Mouse (Mus musculus) CH12F3 (cell line): Measurements from ENCODE around the gene Sgk1.

Experiments used
- in situ Hi-C: fragments of 300-500 bp; cut with MboI; formaldehyde crosslinking; loops from 2 replicates; pipeline ENCODE4 v1.14.3; 2020; ENCODE audit warnings: low sequenced_read_pairs

Gene Sgk1

DNA sequence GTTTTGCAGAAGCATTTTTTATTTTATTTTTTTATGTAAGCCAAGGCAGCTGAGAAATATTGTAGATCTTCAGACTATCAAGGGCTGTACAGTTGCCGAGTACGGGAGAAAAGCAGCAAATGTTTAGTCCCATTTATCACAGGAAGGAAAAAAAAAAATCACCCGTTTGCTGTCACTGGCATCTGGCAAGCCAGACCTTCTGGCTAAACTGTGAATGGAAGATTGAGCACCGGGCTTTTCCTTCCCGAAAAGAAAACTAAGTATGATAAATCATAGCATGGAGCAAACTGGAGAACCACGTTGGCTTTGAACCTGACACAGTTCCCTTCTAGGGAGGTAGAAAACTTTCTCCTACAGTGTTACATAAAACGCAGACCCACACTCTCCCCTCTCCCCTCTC is 81.0 kb downstream of the Sgk1 start:
- in situ Hi-C loops: no loop called here

GRCm38 (mm10) chr10:21973676-21974075 is 91.7 kb downstream of the Sgk1 start:
- in situ Hi-C loops: no loop called here

DNA sequence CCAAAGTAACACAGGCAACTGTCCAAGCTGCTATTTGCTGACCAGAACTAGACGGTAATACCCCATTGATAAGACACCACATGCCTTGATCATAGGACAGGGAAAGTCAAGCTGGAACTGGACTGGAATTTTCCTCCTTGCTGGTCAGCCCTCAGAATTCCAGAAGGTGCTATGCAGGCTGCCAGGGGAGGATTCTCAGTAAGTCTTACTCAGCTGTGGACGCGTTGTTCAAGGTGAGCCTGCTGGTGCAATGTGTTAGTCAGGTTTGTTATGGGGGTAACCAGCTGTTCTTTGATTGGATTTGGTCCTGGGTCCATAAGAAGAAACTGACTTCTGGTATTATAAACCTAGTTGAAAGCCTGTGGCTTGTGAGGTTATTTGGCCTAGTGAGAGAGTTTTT is 92.8 kb downstream of the Sgk1 start:
- in situ Hi-C loops: no loop called here

GRCm38 (mm10) chr10:21975384-21975783 is 93.4 kb downstream of the Sgk1 start:
- in situ Hi-C loops: no loop called here

GRCm38 (mm10) chr10:21976253-21976652 is 94.3 kb downstream of the Sgk1 start:
- in situ Hi-C loops: no loop called here

GRCm38 (mm10) chr10:21978421-21978820 is 96.4 kb downstream of the Sgk1 start:
- in situ Hi-C loops: no loop called here

DNA sequence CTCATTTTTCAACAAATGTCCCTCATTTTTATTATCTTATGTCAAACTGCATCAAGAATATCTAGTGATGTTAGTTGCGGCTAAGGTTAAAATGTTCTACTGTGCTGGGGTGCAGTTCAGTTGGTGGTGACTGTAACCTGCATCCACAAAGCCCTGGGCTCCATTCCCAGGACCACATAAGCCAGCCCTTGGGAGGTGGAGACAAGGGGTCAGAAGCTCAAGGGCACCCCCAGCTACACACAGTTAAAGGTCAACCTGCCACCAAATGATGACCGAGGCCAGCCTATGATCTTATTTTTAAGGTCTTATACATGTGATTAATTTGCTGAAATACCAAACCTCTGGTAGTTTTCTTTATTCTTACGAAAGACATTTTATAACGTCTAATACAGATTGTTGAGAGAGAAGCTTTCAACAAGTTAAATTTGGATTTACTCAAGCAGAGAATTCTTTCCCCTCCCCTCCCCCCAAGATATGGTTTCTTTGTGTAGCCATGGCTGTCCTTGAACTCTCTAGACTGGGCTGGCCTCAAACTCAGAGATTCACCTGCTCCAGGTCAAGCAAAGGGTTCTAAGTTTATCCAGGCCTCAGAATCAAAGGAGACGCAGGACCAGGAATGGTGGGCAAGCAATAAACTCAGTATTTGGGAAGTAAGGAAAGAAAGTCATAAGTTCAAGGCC is 97.4 kb downstream of the Sgk1 start:
- in situ Hi-C loops: no loop called here

- in situ Hi-C loops: no loop called here
Observed at GRCm38 (mm10) chr10:21980780-21981435, 98.9 kb downstream of the Sgk1 start.

DNA sequence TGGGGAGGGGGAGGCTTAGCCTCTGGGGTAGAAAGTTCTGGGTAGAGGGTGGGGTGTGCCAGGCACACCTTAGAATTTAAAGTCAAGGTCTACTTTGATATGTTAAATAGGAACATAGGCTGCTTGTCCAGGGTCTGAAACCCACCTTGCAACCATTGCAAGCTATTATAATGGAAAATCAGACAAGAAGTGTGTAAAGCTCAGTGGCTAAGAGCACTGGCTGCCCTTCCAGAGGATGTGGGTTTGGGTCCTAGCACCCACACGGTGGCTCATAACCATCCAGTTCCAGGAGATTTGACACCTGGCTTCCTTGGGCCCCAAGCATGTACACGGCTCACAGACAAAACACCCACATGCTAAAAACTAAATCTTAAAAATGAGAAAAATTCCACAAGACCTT is 100.3 kb downstream of the Sgk1 start:
- in situ Hi-C loops: no loop called here

DNA sequence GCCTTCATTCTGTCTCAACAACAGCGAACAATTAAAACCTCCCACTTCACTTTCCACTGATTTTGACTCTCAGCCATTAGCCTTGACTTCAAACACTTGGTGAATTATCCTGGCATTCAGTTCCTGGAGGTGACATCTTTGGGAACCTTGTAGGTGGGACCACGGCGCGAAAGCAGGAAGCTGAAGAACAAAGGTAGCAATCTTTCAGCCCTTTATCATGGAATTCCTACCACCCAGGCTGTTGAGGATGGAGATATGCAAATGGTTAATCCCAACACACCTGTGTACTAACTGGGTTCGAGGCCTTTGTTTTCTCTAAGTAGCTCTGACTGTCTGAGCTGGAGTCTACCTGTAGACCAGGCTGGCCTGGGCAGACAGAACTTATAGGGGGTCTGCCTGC is 106.5 kb downstream of the Sgk1 start:
- in situ Hi-C loops: no loop called here

DNA sequence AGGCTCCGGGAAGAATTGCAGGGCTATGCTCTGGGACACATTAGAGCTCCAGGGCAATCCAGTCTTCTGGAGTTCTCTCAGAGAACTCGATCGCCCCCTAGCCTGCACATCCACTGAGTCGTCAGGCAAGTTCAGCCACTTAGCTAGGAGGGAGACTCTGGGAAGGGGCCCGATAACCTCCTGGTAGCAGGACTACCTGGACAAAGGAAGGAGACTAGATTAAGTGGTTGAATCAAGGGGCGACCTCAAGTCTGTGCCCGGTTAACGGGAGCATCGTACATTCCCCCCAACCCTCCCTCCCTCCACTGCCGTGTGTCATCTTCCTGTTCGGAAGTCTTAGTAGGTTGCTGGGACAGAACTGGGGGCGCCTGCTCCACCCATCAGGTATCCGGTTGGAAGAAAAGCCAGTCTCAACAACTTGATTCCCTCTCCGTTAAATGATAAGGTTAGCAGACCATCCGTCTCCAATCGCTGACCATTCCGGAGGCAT is 109.4 kb downstream of the Sgk1 start:
- in situ Hi-C loops: no loop called here

GRCm38 (mm10) chr10:21991986-21992833 is 110.2 kb downstream of the Sgk1 start:
- in situ Hi-C loops: no loop called here

DNA sequence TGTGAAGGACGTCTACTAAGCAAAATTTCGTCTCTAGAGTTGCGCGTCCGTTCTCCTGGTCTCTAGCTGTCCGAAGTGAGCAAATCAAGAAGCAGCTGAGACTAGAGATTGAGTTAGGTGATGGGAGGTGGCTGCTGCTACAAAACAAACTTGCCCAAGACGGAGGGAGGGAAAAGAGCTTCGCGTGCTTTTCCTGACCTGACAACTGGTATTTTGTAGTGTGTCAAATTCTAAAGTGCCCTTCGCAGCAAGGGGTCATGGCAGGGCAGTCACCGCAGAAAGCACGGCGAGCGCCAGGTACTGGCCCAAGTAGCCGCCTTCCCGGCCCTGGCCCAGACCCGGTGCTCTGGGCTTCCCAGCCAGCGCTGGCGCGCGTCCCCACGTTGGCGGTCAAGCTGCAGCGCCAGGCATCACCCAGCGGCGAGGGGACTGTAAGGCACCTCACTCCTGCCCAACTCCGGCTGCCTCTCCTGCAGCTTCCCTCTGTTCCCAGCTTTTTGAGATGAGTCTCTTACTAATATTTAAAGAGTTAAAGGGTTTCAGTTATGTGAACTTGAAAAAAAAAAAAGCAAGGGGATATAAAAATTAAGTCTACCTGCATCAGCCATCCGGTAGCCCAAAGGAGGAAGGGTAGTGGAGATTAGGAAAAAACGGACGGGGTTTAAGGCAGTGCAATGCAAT is 111.0 kb downstream of the Sgk1 start:
- in situ Hi-C loops: no loop called here

DNA sequence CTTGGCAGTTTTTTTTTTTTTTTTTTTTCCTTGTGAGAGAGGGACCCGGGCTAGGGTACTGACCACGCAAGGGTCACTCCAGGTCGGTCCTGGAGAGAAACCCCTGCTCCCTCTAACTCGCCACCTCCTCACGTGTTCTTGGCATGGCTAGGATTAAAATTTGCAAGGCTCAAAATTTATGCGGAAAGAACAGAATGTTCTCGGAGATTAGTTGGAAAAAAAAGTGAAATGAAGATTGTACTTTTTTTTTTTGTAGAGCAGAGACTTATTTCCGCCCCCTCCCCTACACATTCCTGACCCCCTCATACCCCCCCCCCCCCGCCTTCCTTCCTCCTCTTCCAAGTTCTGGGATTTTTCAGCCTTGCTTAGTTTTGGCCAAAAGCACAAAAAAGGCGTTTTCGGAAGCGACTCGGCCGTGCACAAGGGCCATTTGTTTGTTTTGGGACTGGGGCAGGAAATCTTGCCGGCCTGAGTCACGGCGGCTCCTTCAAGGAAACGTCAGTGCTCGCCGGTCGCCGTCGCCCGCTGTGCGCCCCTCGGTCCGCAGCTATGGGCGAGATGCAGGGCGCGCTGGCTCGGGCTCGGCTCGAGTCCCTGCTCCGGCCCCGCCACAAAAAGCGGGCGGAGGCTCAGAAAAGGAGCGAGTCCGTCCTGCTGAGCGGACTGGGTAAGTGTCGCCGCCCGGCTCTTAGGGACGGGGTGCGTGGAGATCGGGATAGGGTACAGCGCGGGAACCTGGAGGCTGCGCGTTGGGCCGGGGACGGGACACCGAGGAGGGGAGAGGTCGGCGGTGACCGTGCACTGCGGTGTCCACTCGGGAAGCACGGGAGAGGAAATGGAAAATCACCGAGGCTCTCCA is 111.8 kb downstream of the Sgk1 start:
- in situ Hi-C loops: no loop called here

DNA sequence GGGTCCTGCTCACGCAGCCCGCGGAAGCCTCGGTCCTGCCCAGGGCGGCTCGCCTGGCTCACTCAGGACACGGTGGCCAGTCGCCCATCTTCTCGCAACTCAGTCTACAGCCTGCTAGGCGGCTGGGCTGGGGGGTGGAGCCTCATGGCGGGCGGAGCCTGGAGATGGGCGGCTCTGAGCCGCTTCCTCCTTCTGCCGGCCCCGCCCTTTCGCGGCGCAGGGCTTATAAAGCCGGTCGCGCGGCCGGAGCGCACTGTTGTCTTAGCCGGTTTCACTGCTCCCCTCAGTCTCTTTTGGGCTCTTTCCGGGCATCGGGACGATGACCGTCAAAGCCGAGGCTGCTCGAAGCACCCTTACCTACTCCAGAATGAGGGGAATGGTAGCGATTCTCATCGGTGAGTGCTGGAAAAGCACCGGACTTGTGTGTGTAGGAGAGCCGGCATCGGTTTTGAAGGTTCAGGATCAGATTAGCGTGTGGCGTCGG is 112.5 kb downstream of the Sgk1 start:
- in situ Hi-C loops: no loop called here

- in situ Hi-C loops: no loop called here
Observed at GRCm38 (mm10) chr10:21995221-21995620, 113.2 kb downstream of the Sgk1 start.

- in situ Hi-C loops: no loop called here
Observed at GRCm38 (mm10) chr10:21995661-21996308, 113.8 kb downstream of the Sgk1 start.

DNA sequence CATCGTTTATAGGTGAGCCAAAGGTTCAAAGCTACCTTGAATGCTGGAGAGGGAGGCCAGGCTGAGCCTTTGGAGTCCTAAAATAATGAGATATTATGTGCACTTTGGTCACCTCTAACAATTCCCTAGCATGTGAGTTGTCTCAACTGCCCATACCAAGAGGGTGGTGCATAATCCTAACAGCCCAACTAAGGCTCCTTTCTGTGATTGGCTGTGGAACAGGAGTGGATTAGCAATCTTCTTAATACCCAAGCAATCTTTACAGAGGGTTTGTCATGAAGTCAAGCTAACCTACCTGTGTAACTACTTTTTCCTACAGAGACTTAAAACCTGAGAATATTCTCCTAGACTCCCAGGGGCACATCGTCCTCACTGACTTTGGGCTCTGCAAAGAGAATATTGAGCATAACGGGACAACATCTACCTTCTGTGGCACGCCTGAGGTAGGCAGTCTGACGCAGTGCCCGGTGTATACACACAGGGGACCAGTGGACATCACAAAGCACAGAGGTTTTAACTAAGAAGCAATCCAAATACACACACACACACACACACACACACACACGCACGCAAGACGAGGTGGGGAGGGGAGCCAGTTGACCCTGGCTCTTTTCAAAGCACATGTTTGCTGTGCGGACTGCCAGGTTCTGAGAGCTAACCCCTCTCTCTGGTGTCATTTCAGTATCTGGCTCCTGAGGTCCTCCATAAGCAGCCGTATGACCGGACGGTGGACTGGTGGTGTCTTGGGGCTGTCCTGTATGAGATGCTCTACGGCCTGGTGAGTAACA is 114.9 kb downstream of the Sgk1 start:
- in situ Hi-C loops: no loop called here
